Mouse (Mus musculus): ENCODE data around the gene Efcab2. TPM values are rescaled to one million over a fixed set of nuclear protein-coding genes. Genes with fewer than 3 reads are reported as not detected.

The Efcab2 gene
- polyA plus RNA-seq, 1 experiment from 2014 or later, result 6.5 TPM

GRCm38 (mm10) chr1:178449933-178450332, 44.0 kb downstream of the Efcab2 start:
- H3K9me3 ChIP-seq (ENCODE audit: control insufficient read depth, low read length), result no peaks in the 10 kb centered on the region
- ATAC-seq (ENCODE audit: low read depth), result no peak
- no peak overlapping the region for H3K27ac ChIP-seq (ENCODE audit: low read length)
- no peak overlapping the region for H3K4me2 ChIP-seq (ENCODE audit: low read depth, low read length)
- H3K27me3 ChIP-seq (ENCODE audit: control insufficient read depth, insufficient read depth, low read depth, low read length), result no peaks in the 10 kb centered on the region
- no peaks in the 10 kb centered on the region for H3K36me3 ChIP-seq (ENCODE audit: control insufficient read depth, insufficient read depth, low read length)
- no peaks in the 10 kb centered on the region for H3K4me1 ChIP-seq (replicated peaks; ENCODE audit: control insufficient read depth, insufficient read depth, low read length)
- no peak overlapping the region for H3K9ac ChIP-seq (ENCODE audit: low read length)
- WGBS, result 72% methylated on average over 2 of the region's 2 CpGs
- no peak overlapping the region for H3K4me3 ChIP-seq (ENCODE audit: low read length)

DNA sequence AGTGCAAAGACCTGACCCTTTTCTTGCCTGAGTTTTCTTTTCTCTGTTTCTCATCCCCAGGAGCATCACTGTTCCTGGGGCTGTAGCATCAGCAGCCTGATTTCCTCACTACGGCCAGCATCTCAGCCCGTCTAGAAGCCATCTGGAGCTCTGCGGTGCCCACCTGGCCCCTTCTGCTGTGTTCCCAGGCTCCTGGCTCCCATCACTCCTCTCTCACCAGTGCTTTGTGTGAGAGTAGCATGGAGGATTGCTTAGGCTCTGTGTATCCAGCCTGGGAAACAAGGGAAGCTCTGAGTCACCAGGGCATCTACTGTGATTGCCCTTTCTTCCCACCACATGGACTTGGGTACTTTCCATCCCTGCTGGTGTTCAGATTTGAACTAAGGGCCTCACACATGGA, 48.2 kb downstream of the Efcab2 start:
- Histone ChIP-seq H3K4me2 (ENCODE audit: low read depth, low read length) (no peak overlapping the region), H3K4me3 (ENCODE audit: low read length) (no peak overlapping the region), H3K36me3 (ENCODE audit: control insufficient read depth, insufficient read depth, low read length) (no peaks in the 10 kb centered on the region), H3K27ac (ENCODE audit: low read length) (no peak overlapping the region), H3K4me1 (replicated peaks; ENCODE audit: control insufficient read depth, insufficient read depth, low read length) (no peaks in the 10 kb centered on the region), H3K9ac (ENCODE audit: low read length) (no peak overlapping the region), H3K27me3 (ENCODE audit: control insufficient read depth, insufficient read depth, low read depth, low read length) (no peaks in the 10 kb centered on the region), H3K9me3 (ENCODE audit: control insufficient read depth, low read length) (no peaks in the 10 kb centered on the region)
- ATAC-seq (ENCODE audit: low read depth), result no peak
- WGBS, result 88% methylated on average over 3 of the region's 3 CpGs

GRCm38 (mm10) chr1:178455120-178455519, 49.2 kb downstream of the Efcab2 start:
- no peaks in the 10 kb centered on the region for H3K4me1 ChIP-seq (replicated peaks; ENCODE audit: control insufficient read depth, insufficient read depth, low read length)
- WGBS, result 26% methylated on average over 1 of the region's 1 CpGs
- H3K27ac ChIP-seq (ENCODE audit: low read length), result no peak overlapping the region
- H3K4me3 ChIP-seq (ENCODE audit: low read length), result no peak overlapping the region
- no peak for ATAC-seq (ENCODE audit: low read depth)
- H3K9ac ChIP-seq (ENCODE audit: low read length), result no peak overlapping the region
- no peaks in the 10 kb centered on the region for H3K9me3 ChIP-seq (ENCODE audit: control insufficient read depth, low read length)
- no peaks in the 10 kb centered on the region for H3K27me3 ChIP-seq (ENCODE audit: control insufficient read depth, insufficient read depth, low read depth, low read length)
- H3K36me3 ChIP-seq (ENCODE audit: control insufficient read depth, insufficient read depth, low read length), result no peaks in the 10 kb centered on the region
- no peak overlapping the region for H3K4me2 ChIP-seq (ENCODE audit: low read depth, low read length)

- no peaks in the 10 kb centered on the region for H3K4me1 ChIP-seq (replicated peaks; ENCODE audit: control insufficient read depth, insufficient read depth, low read length)
- no peaks in the 10 kb centered on the region for H3K9me3 ChIP-seq (ENCODE audit: control insufficient read depth, low read length)
- H3K4me2 ChIP-seq (ENCODE audit: low read depth, low read length), result no peak overlapping the region
- WGBS, result 45% methylated on average over 2 of the region's 2 CpGs
- no peak overlapping the region; the same call in 1 of the 2 replicates for H3K27ac ChIP-seq (ENCODE audit: low read length)
- H3K27me3 ChIP-seq (ENCODE audit: control insufficient read depth, insufficient read depth, low read depth, low read length), result no peaks in the 10 kb centered on the region
- H3K36me3 ChIP-seq (ENCODE audit: control insufficient read depth, insufficient read depth, low read length), result no peaks in the 10 kb centered on the region
- no peak overlapping the region for H3K4me3 ChIP-seq (ENCODE audit: low read length)
- no peak for ATAC-seq (ENCODE audit: low read depth)
- H3K9ac ChIP-seq (ENCODE audit: low read length), result no peak overlapping the region
Measured at GRCm38 (mm10) chr1:178458029-178458428, 52.1 kb downstream of the Efcab2 start.

GRCm38 (mm10) chr1:178463712-178464111, 57.8 kb downstream of the Efcab2 start:
- 0% methylated on average over 2 of the region's 2 CpGs for WGBS
- no peaks in the 10 kb centered on the region for H3K36me3 ChIP-seq (ENCODE audit: control insufficient read depth, insufficient read depth, low read length)
- H3K9me3 ChIP-seq (ENCODE audit: control insufficient read depth, low read length), result no peaks in the 10 kb centered on the region
- H3K4me1 ChIP-seq (replicated peaks; ENCODE audit: control insufficient read depth, insufficient read depth, low read length), result 0 out of 2 replicates have a peak, but pooled peaks cover 2% of the 10 kb centered on the region
- no peak overlapping the region for H3K9ac ChIP-seq (ENCODE audit: low read length)
- no peak overlapping the region for H3K4me3 ChIP-seq (ENCODE audit: low read length)
- H3K27ac ChIP-seq (ENCODE audit: low read length), result no peak overlapping the region
- H3K27me3 ChIP-seq (ENCODE audit: control insufficient read depth, insufficient read depth, low read depth, low read length), result no peaks in the 10 kb centered on the region
- peak; percentile 95 for ATAC-seq (ENCODE audit: low read depth)
- no peak overlapping the region for H3K4me2 ChIP-seq (ENCODE audit: low read depth, low read length)

DNA sequence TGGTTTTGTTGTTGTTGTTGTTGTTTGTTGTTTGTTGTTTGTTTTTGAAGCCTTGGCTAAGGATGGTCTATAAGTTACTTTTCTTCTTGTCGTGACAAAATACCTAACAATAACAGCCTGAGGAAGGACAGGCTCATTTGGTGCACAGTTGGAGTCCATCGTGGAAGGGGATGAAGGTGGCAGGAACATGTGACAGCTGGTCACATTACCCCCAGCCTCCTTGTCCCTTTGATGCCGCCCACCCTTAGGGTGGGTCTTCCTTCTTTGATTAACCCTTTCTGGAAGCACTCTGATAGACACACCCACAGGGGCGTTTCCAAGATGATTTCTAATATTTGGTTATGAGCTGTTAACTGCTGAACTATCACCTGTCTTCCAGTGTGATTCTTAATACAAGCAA, 58.3 kb downstream of the Efcab2 start:
- H3K27me3 ChIP-seq (ENCODE audit: control insufficient read depth, insufficient read depth, low read depth, low read length), result no peaks in the 10 kb centered on the region
- peak; percentile 61 for ATAC-seq (ENCODE audit: low read depth)
- no peaks in the 10 kb centered on the region for H3K9me3 ChIP-seq (ENCODE audit: control insufficient read depth, low read length)
- H3K27ac ChIP-seq (ENCODE audit: low read length), result no peak overlapping the region
- H3K4me2 ChIP-seq (ENCODE audit: low read depth, low read length), result no peak overlapping the region
- H3K36me3 ChIP-seq (ENCODE audit: control insufficient read depth, insufficient read depth, low read length), result no peaks in the 10 kb centered on the region
- H3K4me3 ChIP-seq (ENCODE audit: low read length), result no peak overlapping the region
- WGBS, result 30% methylated on average over 4 of the region's 4 CpGs
- 0 out of 2 replicates have a peak, but pooled peaks cover 2% of the 10 kb centered on the region for H3K4me1 ChIP-seq (replicated peaks; ENCODE audit: control insufficient read depth, insufficient read depth, low read length)
- no peak overlapping the region for H3K9ac ChIP-seq (ENCODE audit: low read length)

GRCm38 (mm10) chr1:178467594-178467993, 61.7 kb downstream of the Efcab2 start:
- ATAC-seq (ENCODE audit: low read depth), result no peak
- H3K36me3 ChIP-seq (ENCODE audit: control insufficient read depth, insufficient read depth, low read length), result no peaks in the 10 kb centered on the region
- H3K4me2 ChIP-seq (ENCODE audit: low read depth, low read length), result no peak overlapping the region
- H3K4me3 ChIP-seq (ENCODE audit: low read length), result no peak overlapping the region
- no peak overlapping the region for H3K27ac ChIP-seq (ENCODE audit: low read length)
- H3K9me3 ChIP-seq (ENCODE audit: control insufficient read depth, low read length), result no peaks in the 10 kb centered on the region
- H3K9ac ChIP-seq (ENCODE audit: low read length), result no peak overlapping the region
- WGBS, result 64% methylated on average over 6 of the region's 6 CpGs
- 0 out of 2 replicates have a peak, but pooled peaks cover 2% of the 10 kb centered on the region for H3K4me1 ChIP-seq (replicated peaks; ENCODE audit: control insufficient read depth, insufficient read depth, low read length)
- H3K27me3 ChIP-seq (ENCODE audit: control insufficient read depth, insufficient read depth, low read depth, low read length), result no peaks in the 10 kb centered on the region

DNA sequence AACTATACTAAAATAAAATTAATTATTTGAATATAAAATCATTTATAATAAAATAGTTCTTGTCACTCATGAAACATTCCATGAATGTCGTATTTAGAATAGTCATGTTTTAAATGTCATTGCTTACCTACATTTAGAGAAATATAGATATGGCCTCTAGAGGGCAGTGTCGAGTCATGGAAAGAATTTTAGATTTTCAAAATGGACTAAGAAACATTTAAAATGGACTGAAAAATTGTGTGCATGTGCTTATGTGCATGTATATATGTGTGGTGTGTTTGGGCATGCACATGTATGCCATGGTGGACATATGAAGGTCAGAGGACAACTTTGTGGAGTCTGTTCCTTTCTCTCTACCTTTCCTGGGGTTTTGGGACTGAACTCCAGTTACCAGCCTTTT, 62.4 kb downstream of the Efcab2 start:
- Histone ChIP-seq H3K4me3 (ENCODE audit: low read length) (no peak overlapping the region), H3K36me3 (ENCODE audit: control insufficient read depth, insufficient read depth, low read length) (no peaks in the 10 kb centered on the region), H3K27ac (ENCODE audit: low read length) (no peak overlapping the region), H3K9me3 (ENCODE audit: control insufficient read depth, low read length) (no peaks in the 10 kb centered on the region), H3K9ac (ENCODE audit: low read length) (no peak overlapping the region), H3K27me3 (ENCODE audit: control insufficient read depth, insufficient read depth, low read depth, low read length) (no peaks in the 10 kb centered on the region), H3K4me1 (replicated peaks; ENCODE audit: control insufficient read depth, insufficient read depth, low read length) (0 out of 2 replicates have a peak, but pooled peaks cover 2% of the 10 kb centered on the region), H3K4me2 (ENCODE audit: low read depth, low read length) (no peak overlapping the region)
- no peak for ATAC-seq (ENCODE audit: low read depth)
- WGBS, result 4% methylated on average over 2 of the region's 2 CpGs

- no peaks in the 10 kb centered on the region for H3K27me3 ChIP-seq (ENCODE audit: control insufficient read depth, insufficient read depth, low read depth, low read length)
- H3K9ac ChIP-seq (ENCODE audit: low read length), result no peak overlapping the region
- no peak overlapping the region for H3K4me2 ChIP-seq (ENCODE audit: low read depth, low read length)
- no peak overlapping the region for H3K4me3 ChIP-seq (ENCODE audit: low read length)
- no peaks in the 10 kb centered on the region for H3K4me1 ChIP-seq (replicated peaks; ENCODE audit: control insufficient read depth, insufficient read depth, low read length)
- no peaks in the 10 kb centered on the region for H3K9me3 ChIP-seq (ENCODE audit: control insufficient read depth, low read length)
- H3K27ac ChIP-seq (ENCODE audit: low read length), result no peak overlapping the region
- no peak for ATAC-seq (ENCODE audit: low read depth)
- H3K36me3 ChIP-seq (ENCODE audit: control insufficient read depth, insufficient read depth, low read length), result no peaks in the 10 kb centered on the region
Measured at GRCm38 (mm10) chr1:178483854-178484253, 78.0 kb downstream of the Efcab2 start.

Measured in lung, embryonic 16.5 days (tissue).